Mouse (Mus musculus) intestine, postnatal 0 days (tissue): ENCODE data around the gene Kcnc1. TPM values are rescaled to one million over a fixed set of nuclear protein-coding genes. Genes with fewer than 3 reads are reported as not detected.

Experiments
- ATAC-seq: fragments of 200-750 bp; cut with Nextera tagmentation; 2 replicates; pipeline ENCODE4 v1.8.0; 2017; ENCODE audit warnings: mild to moderate bottlenecking, moderate TSS enrichment, moderate library complexity
- H3K27ac ChIP-seq: fragments of 300-500 bp; sonication (generic); 2 replicates; pipeline ENCODE4 v1.5.1; 2014; ENCODE audit warnings: mild to moderate bottlenecking, low read depth, low read length, moderate library complexity
- H3K27me3 ChIP-seq: fragments of 300-500 bp; sonication (generic); replicated peaks from 2 replicates; pipeline ENCODE4 v1.6.1; 2014; ENCODE audit warnings: low read length, mixed read lengths; ENCODE audit not compliant: control insufficient read depth, insufficient read depth
- H3K36me3 ChIP-seq: fragments of 300-500 bp; sonication (generic); 2 replicates; pipeline ENCODE4 v1.6.1; 2014; ENCODE audit warnings: mild to moderate bottlenecking, moderate library complexity; ENCODE audit not compliant: control insufficient read depth, insufficient read depth
- H3K4me1 ChIP-seq: fragments of 300-500 bp; sonication (generic); replicated peaks from 2 replicates; pipeline ENCODE4 v1.6.1; 2014; ENCODE audit warnings: antibody characterized with exemption, low read length, mixed read lengths; ENCODE audit not compliant: control insufficient read depth, insufficient read depth
- H3K4me2 ChIP-seq: fragments of 300-500 bp; sonication (generic); replicated peaks from 2 replicates; pipeline ENCODE4 v1.6.1; 2014; ENCODE audit warnings: low read depth, mild to moderate bottlenecking, moderate library complexity
- H3K4me3 ChIP-seq: fragments of 300-500 bp; sonication (generic); 2 replicates; pipeline ENCODE4 v1.5.1; 2014; ENCODE audit warnings: low read depth, low read length
- H3K9ac ChIP-seq: fragments of 300-500 bp; sonication (generic); 2 replicates; pipeline ENCODE4 v1.6.1; 2014; ENCODE audit warnings: mild to moderate bottlenecking, low read depth, low read length
- H3K9me3 ChIP-seq: fragments of 300-500 bp; sonication (generic); 2 replicates; pipeline ENCODE4 v1.6.1; 2016; ENCODE audit warnings: mixed run types; ENCODE audit not compliant: control insufficient read depth
- CTCF ChIP-seq: sonication (generic); IDR thresholded peaks from 2 replicates; pipeline ENCODE4 v1.5.1; 2016; ENCODE audit warnings: low read depth, mild to moderate bottlenecking, control low read depth, antibody characterized with exemption, moderate library complexity
- WGBS: fragments of 180-500 bp; shearing (Covaris S2); extraction: QIAGEN DNeasy Blood & Tissue Kit; methylation state at CpG from one replicate; pipeline ENCODE4 v1.1.7; 2014; 5-methylcytosine and 5-hydroxymethylcytosine counted together
- polyA plus RNA-seq: library from polyadenylated mRNA; unstranded; fragments of >200 nt; fragmentation: Nextera tagmentation; extraction: Ambion mirVana; gene quantifications from 2 replicates; pipeline ENCODE4 v1.2.1, GENCODE M21; 2015

The Kcnc1 gene
- polyA plus RNA-seq, 1 experiment from 2014 or later: 0.39 TPM

- 16% methylated on average over 4 of the region's 4 CpGs for WGBS
- H3K9me3 ChIP-seq: no peaks in the 10 kb centered on the region
- TF ChIP-seq CTCF: no peak
- H3K4me3 ChIP-seq: no peak overlapping the region
- peaks cover 10% of the 10 kb centered on the region; the same call in 1 of the 2 replicates for H3K27me3 ChIP-seq
- H3K27ac ChIP-seq: no peak overlapping the region
- no peaks in the 10 kb centered on the region for H3K36me3 ChIP-seq
- no peak for ATAC-seq
- H3K4me2 ChIP-seq: no peak overlapping the region
- no peaks in the 10 kb centered on the region for H3K4me1 ChIP-seq
- H3K9ac ChIP-seq: no peak overlapping the region
Observed at GRCm38 (mm10) chr7:46353875-46354274, 42.4 kb upstream of the Kcnc1 start.

- Histone ChIP-seq H3K36me3 (no peaks in the 10 kb centered on the region), H3K4me2 (no peak overlapping the region), H3K4me1 (no peaks in the 10 kb centered on the region), H3K27ac (no peak overlapping the region), H3K9me3 (no peaks in the 10 kb centered on the region), H3K9ac (no peak overlapping the region), H3K27me3 (0 out of 2 replicates have a peak, but pooled peaks cover 2% of the 10 kb centered on the region), H3K4me3 (no peak overlapping the region)
- no peak for ATAC-seq
- no peak for TF ChIP-seq CTCF
Observed at GRCm38 (mm10) chr7:46361776-46362175, 34.5 kb upstream of the Kcnc1 start.

DNA sequence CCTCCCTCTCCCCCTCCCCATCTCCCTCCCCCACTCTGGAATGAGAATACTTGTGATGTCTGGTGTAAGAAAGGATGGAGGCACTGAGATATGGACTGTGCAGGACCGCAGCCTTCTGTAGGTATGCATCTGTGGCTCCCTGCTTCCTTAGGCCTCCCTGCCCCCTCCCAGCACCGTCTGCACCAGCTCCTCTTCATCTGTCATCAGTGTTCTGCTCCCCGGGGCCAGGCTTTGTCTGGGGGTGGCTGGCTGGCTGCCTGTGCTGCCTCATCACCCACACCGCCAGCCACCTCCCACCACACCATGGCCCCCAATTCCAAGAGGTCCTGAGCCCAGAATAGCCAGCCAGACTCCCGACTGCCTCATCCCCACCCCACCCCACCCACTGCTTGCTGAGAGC lies 32.1 kb upstream of the Kcnc1 start:
- no peak overlapping the region for H3K9ac ChIP-seq
- no peaks in the 10 kb centered on the region for H3K4me1 ChIP-seq
- no peak for ATAC-seq
- H3K4me3 ChIP-seq: no peak overlapping the region
- no peaks in the 10 kb centered on the region for H3K36me3 ChIP-seq
- no peak for TF ChIP-seq CTCF
- H3K27me3 ChIP-seq: 0 out of 2 replicates have a peak, but pooled peaks cover 2% of the 10 kb centered on the region
- 58% methylated on average over 5 of the region's 5 CpGs for WGBS
- H3K27ac ChIP-seq: no peak overlapping the region
- no peaks in the 10 kb centered on the region for H3K9me3 ChIP-seq
- no peak overlapping the region for H3K4me2 ChIP-seq

- Histone ChIP-seq H3K4me3 (no peak overlapping the region), H3K9ac (no peak overlapping the region), H3K4me1 (no peaks in the 10 kb centered on the region), H3K27ac (no peak overlapping the region), H3K4me2 (no peak overlapping the region), H3K9me3 (no peaks in the 10 kb centered on the region), H3K27me3 (0 out of 2 replicates have a peak, but pooled peaks cover 2% of the 10 kb centered on the region), H3K36me3 (no peaks in the 10 kb centered on the region)
- 82% methylated on average over 1 of the region's 1 CpGs for WGBS
- no peak for ATAC-seq
- TF ChIP-seq CTCF: no peak
Observed at GRCm38 (mm10) chr7:46365810-46366209, 30.5 kb upstream of the Kcnc1 start.

DNA sequence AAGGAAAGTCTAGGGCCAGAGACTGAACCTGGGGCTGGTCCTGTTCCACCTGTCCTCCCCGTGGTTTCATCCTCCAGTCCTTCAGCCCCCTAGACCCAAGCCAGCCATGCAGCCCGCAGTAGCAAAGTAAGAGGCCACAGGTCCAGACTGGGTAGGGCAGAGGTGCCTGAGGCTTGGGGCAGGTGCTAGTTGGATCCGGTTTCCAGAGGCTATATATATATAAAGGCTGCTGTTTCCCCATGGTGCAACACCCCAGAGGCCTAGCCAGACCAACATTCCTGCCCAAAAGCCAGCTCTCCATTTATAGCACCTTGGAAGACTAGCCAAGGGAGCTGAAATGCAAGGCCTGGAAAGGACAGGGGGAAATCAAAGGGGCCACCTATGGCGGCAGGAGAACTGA lies 25.2 kb upstream of the Kcnc1 start:
- no peaks in the 10 kb centered on the region for H3K9me3 ChIP-seq
- no peak overlapping the region for H3K9ac ChIP-seq
- H3K36me3 ChIP-seq: no peaks in the 10 kb centered on the region
- peaks cover 18% of the 10 kb centered on the region for H3K27me3 ChIP-seq
- H3K4me2 ChIP-seq: no peak overlapping the region
- no peak for TF ChIP-seq CTCF
- ATAC-seq: no peak
- H3K4me3 ChIP-seq: no peak overlapping the region
- H3K4me1 ChIP-seq: no peaks in the 10 kb centered on the region
- H3K27ac ChIP-seq: no peak overlapping the region
- 67% methylated on average over 4 of the region's 4 CpGs for WGBS

GRCm38 (mm10) chr7:46376172-46377007 lies 19.9 kb upstream of the Kcnc1 start, which contains the start of gene Myod1:
Gene Myod1, plus strand, starts transcription at chr7:46376474.
- Histone ChIP-seq H3K4me2 (no peak within 1 kb of the TSS), H3K36me3 (no peaks in the 10 kb centered on the region), H3K27me3 (peaks cover 51% of the 10 kb centered on the region), H3K9ac (no peak within 1 kb of the TSS), H3K27ac (no peak within 1 kb of the TSS), H3K9me3 (no peaks in the 10 kb centered on the region), H3K4me1 (no peaks in the 10 kb centered on the region), H3K4me3 (no peak within 1 kb of the TSS)
- no peak for TF ChIP-seq CTCF
- no peak for ATAC-seq
- 6% methylated on average over 44 of the region's 44 CpGs for WGBS
